Mouse (Mus musculus): ENCODE data around the gene Ctbp2. TPM values are rescaled to one million over a fixed set of nuclear protein-coding genes. Genes with fewer than 3 reads are reported as not detected.
A peak's percentile ranks its signal among the peaks of the same experiment; 100 is the strongest.

Gene Ctbp2
- polyA plus RNA-seq, 1 experiment from 2014 or later, result 72.6 TPM

GRCm38 (mm10) chr7:133094711-133095495 is 29.3 kb downstream of the Ctbp2 start:
- no peak overlapping the region for H3K4me2 ChIP-seq (replicated peaks)
- no peak overlapping the region for H3K9ac ChIP-seq
- ATAC-seq (ENCODE audit: low FRiP score), result no peak
- H3K4me3 ChIP-seq (replicated peaks; ENCODE audit: low read length), result no peak overlapping the region
- DNase-seq (ENCODE audit: low spot score), result no peak
- peaks cover 31% of the 10 kb centered on the region for H3K4me1 ChIP-seq (replicated peaks; ENCODE audit: control insufficient read depth, insufficient read depth, low read length)
- H3K9me3 ChIP-seq (ENCODE audit: control insufficient read depth, low read length), result no peaks in the 10 kb centered on the region
- H3K36me3 ChIP-seq (replicated peaks; ENCODE audit: control insufficient read depth, insufficient read depth), result no peaks in the 10 kb centered on the region
- H3K27ac ChIP-seq, result no peak overlapping the region
- no peaks in the 10 kb centered on the region for H3K27me3 ChIP-seq (ENCODE audit: control insufficient read depth, insufficient read depth, low read length)
- 84% methylated on average over 9 of the region's 9 CpGs for WGBS

- Histone ChIP-seq H3K27ac (no peak overlapping the region), H3K4me3 (replicated peaks; ENCODE audit: low read length) (no peak overlapping the region), H3K9me3 (ENCODE audit: control insufficient read depth, low read length) (no peaks in the 10 kb centered on the region), H3K9ac (no peak overlapping the region), H3K4me2 (replicated peaks) (no peak overlapping the region), H3K27me3 (ENCODE audit: control insufficient read depth, insufficient read depth, low read length) (no peaks in the 10 kb centered on the region), H3K4me1 (replicated peaks; ENCODE audit: control insufficient read depth, insufficient read depth, low read length) (peaks cover 30% of the 10 kb centered on the region), H3K36me3 (replicated peaks; ENCODE audit: control insufficient read depth, insufficient read depth) (no peaks in the 10 kb centered on the region)
- ATAC-seq (ENCODE audit: low FRiP score) (no peak), DNase-seq (ENCODE audit: low spot score) (no peak)
- 94% methylated on average over 3 of the region's 3 CpGs for WGBS
These were observed 30.0 kb downstream of the Ctbp2 start for GRCm38 (mm10) chr7:133094161-133094560.

- Histone ChIP-seq H3K27me3 (ENCODE audit: control insufficient read depth, insufficient read depth, low read length) (no peaks in the 10 kb centered on the region), H3K9me3 (ENCODE audit: control insufficient read depth, low read length) (no peaks in the 10 kb centered on the region), H3K4me2 (replicated peaks) (no peak overlapping the region), H3K4me1 (replicated peaks; ENCODE audit: control insufficient read depth, insufficient read depth, low read length) (peaks cover 30% of the 10 kb centered on the region), H3K36me3 (replicated peaks; ENCODE audit: control insufficient read depth, insufficient read depth) (no peaks in the 10 kb centered on the region), H3K27ac (no peak overlapping the region; the same call in 1 of the 2 replicates), H3K9ac (no peak overlapping the region), H3K4me3 (replicated peaks; ENCODE audit: low read length) (no peak overlapping the region)
- 83% methylated on average over 5 of the region's 5 CpGs for WGBS
- ATAC-seq (ENCODE audit: low FRiP score) (no peak), DNase-seq (ENCODE audit: low spot score) (no peak)
These were observed 30.4 kb downstream of the Ctbp2 start for GRCm38 (mm10) chr7:133093731-133094130.

GRCm38 (mm10) chr7:133090641-133091040 is 33.5 kb downstream of the Ctbp2 start:
- H3K27ac ChIP-seq, result no peak overlapping the region
- no peak overlapping the region for H3K9ac ChIP-seq
- no peaks in the 10 kb centered on the region for H3K36me3 ChIP-seq (replicated peaks; ENCODE audit: control insufficient read depth, insufficient read depth)
- no peak overlapping the region for H3K4me3 ChIP-seq (replicated peaks; ENCODE audit: low read length)
- peaks cover 26% of the 10 kb centered on the region for H3K4me1 ChIP-seq (replicated peaks; ENCODE audit: control insufficient read depth, insufficient read depth, low read length)
- H3K27me3 ChIP-seq (ENCODE audit: control insufficient read depth, insufficient read depth, low read length), result no peaks in the 10 kb centered on the region
- 81% methylated on average over 4 of the region's 4 CpGs for WGBS
- no peak overlapping the region for H3K4me2 ChIP-seq (replicated peaks)
- ATAC-seq (ENCODE audit: low FRiP score) (no peak), DNase-seq (ENCODE audit: low spot score) (no peak)
- H3K9me3 ChIP-seq (ENCODE audit: control insufficient read depth, low read length), result no peaks in the 10 kb centered on the region

GRCm38 (mm10) chr7:133089621-133090260 is 34.4 kb downstream of the Ctbp2 start:
- Histone ChIP-seq H3K4me1 (replicated peaks; ENCODE audit: control insufficient read depth, insufficient read depth, low read length) (peaks cover 26% of the 10 kb centered on the region), H3K9me3 (ENCODE audit: control insufficient read depth, low read length) (no peaks in the 10 kb centered on the region), H3K9ac (no peak overlapping the region), H3K27ac (no peak overlapping the region), H3K4me2 (replicated peaks) (no peak overlapping the region), H3K4me3 (replicated peaks; ENCODE audit: low read length) (no peak overlapping the region), H3K27me3 (ENCODE audit: control insufficient read depth, insufficient read depth, low read length) (no peaks in the 10 kb centered on the region), H3K36me3 (replicated peaks; ENCODE audit: control insufficient read depth, insufficient read depth) (no peaks in the 10 kb centered on the region)
- 66% methylated on average over 11 of the region's 11 CpGs for WGBS
- DNase-seq (ENCODE audit: low spot score) (no peak), ATAC-seq (ENCODE audit: low FRiP score) (peak; percentile 21; the same call in 1 of the 2 replicates)

GRCm38 (mm10) chr7:133088830-133089261 is 35.3 kb downstream of the Ctbp2 start:
- Histone ChIP-seq H3K9ac (0 out of 2 replicates have a peak overlapping the region, but pooled peaks have one; percentile 16), H3K27ac (peak overlapping the region; percentile 72), H3K27me3 (ENCODE audit: control insufficient read depth, insufficient read depth, low read length) (no peaks in the 10 kb centered on the region), H3K4me3 (replicated peaks; ENCODE audit: low read length) (no peak overlapping the region), H3K4me2 (replicated peaks) (peak overlapping the region; percentile 33), H3K4me1 (replicated peaks; ENCODE audit: control insufficient read depth, insufficient read depth, low read length) (peaks cover 26% of the 10 kb centered on the region), H3K9me3 (ENCODE audit: control insufficient read depth, low read length) (no peaks in the 10 kb centered on the region), H3K36me3 (replicated peaks; ENCODE audit: control insufficient read depth, insufficient read depth) (no peaks in the 10 kb centered on the region)
- WGBS, result 45% methylated on average over 11 of the region's 11 CpGs
- ATAC-seq (ENCODE audit: low FRiP score) (no peak), DNase-seq (ENCODE audit: low spot score) (peak; percentile 62)

- DNase-seq (ENCODE audit: low spot score) (no peak), ATAC-seq (ENCODE audit: low FRiP score) (no peak)
- Histone ChIP-seq H3K9me3 (ENCODE audit: control insufficient read depth, low read length) (no peaks in the 10 kb centered on the region), H3K27me3 (ENCODE audit: control insufficient read depth, insufficient read depth, low read length) (no peaks in the 10 kb centered on the region), H3K36me3 (replicated peaks; ENCODE audit: control insufficient read depth, insufficient read depth) (no peaks in the 10 kb centered on the region), H3K9ac (0 out of 2 replicates have a peak overlapping the region, but pooled peaks have one; percentile 16), H3K4me2 (replicated peaks) (peak overlapping the region; percentile 33), H3K27ac (peak overlapping the region; percentile 72), H3K4me1 (replicated peaks; ENCODE audit: control insufficient read depth, insufficient read depth, low read length) (peaks cover 26% of the 10 kb centered on the region), H3K4me3 (replicated peaks; ENCODE audit: low read length) (no peak overlapping the region)
- WGBS, result 62% methylated on average over 4 of the region's 4 CpGs
These were observed 35.7 kb downstream of the Ctbp2 start for GRCm38 (mm10) chr7:133088411-133088810.

GRCm38 (mm10) chr7:133085408-133085807 is 38.7 kb downstream of the Ctbp2 start:
- no peak for DNase-seq (ENCODE audit: low spot score)
- no peak overlapping the region for H3K4me2 ChIP-seq (replicated peaks)
- no peak for ATAC-seq (ENCODE audit: low FRiP score)
- H3K27ac ChIP-seq, result no peak overlapping the region
- H3K9me3 ChIP-seq (ENCODE audit: control insufficient read depth, low read length), result no peaks in the 10 kb centered on the region
- H3K9ac ChIP-seq, result no peak overlapping the region
- no peaks in the 10 kb centered on the region for H3K36me3 ChIP-seq (replicated peaks; ENCODE audit: control insufficient read depth, insufficient read depth)
- no peaks in the 10 kb centered on the region for H3K27me3 ChIP-seq (ENCODE audit: control insufficient read depth, insufficient read depth, low read length)
- peaks cover 45% of the 10 kb centered on the region for H3K4me1 ChIP-seq (replicated peaks; ENCODE audit: control insufficient read depth, insufficient read depth, low read length)
- 95% methylated on average over 3 of the region's 3 CpGs for WGBS
- no peak overlapping the region for H3K4me3 ChIP-seq (replicated peaks; ENCODE audit: low read length)

- Histone ChIP-seq H3K4me3 (replicated peaks; ENCODE audit: low read length) (no peak overlapping the region), H3K9ac (no peak overlapping the region), H3K27me3 (ENCODE audit: control insufficient read depth, insufficient read depth, low read length) (no peaks in the 10 kb centered on the region), H3K9me3 (ENCODE audit: control insufficient read depth, low read length) (no peaks in the 10 kb centered on the region), H3K27ac (no peak overlapping the region), H3K36me3 (replicated peaks; ENCODE audit: control insufficient read depth, insufficient read depth) (peaks cover 13% of the 10 kb centered on the region), H3K4me1 (replicated peaks; ENCODE audit: control insufficient read depth, insufficient read depth, low read length) (peaks cover 32% of the 10 kb centered on the region), H3K4me2 (replicated peaks) (no peak overlapping the region)
- DNase-seq (ENCODE audit: low spot score) (no peak), ATAC-seq (ENCODE audit: low FRiP score) (no peak)
- WGBS, result 79% methylated on average over 13 of the region's 13 CpGs
These were observed 40.1 kb downstream of the Ctbp2 start for GRCm38 (mm10) chr7:133083936-133084614.
